ENCODE assay signal across 13 mouse cellular contexts in the genomic region with DNA sequence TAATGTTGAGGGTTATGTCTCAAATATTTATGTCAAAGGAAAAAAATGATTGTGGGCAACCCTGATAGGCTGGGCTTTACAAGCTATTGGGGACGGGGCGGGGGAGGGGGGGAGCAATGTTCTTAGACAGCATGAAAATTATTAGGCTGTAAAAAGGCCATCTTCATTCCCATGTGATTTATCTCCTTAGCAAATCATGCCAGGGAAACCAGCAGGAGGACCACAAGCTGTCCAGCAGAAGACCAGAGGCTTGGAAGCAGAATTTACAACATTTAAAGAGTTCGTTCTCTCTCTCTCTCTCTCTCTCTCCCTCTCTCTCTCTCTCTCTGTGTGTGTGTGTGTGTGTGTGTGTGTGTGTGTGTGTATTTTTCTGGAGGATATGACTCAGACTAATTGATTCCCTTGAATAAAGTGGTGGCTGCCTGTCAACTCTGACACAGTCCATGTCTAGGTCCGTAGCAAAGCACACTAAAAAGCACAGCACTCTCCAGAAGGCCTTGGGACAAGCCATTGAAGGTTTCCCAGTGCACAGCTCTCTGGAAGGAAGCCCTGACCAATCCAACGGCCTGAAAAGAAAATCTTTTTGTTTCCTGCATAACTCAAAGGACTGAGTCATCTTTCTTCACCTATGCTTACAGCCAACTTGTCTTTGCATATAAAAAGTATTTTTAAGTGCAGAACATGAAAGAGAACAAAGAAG.
DNase-seq lines count a peak whose midpoint lies in the region; ATAC-seq and TF ChIP-seq lines count a peak whose summit lies in the region.
"Had no signal": no experiment of that assay in that cellular context is flagged by ENCODE, and none has a peak within 500 bp of the region (broad histone marks: within the 10 kb centered on the region; RNA-seq: fewer than 3 reads in every experiment).

No protein-coding gene starts in this region.

- intact Hi-C loops in left cerebral cortex, postnatal 10 days (cut with DNase I), result no loop called here

- H3K9me3 ChIP-seq in kidney, postnatal 0 days (replicated peaks; ENCODE audit: low read length), result no peaks in the 10 kb centered on the region
- H3K9me3 ChIP-seq: limb, embryonic 10.5 days; liver, embryonic 15.5 days had no signal

- no peak overlapping the region for H3K27ac ChIP-seq in kidney, postnatal 0 days
- H3K27ac ChIP-seq: limb, embryonic 10.5 days; liver, embryonic 15.5 days had no signal

- no peak overlapping the region for H3K4me2 ChIP-seq in kidney, postnatal 0 days (ENCODE audit: low read length)
- H3K4me2 ChIP-seq: liver, embryonic 15.5 days had no signal

- no peak for TF ChIP-seq CTCF in kidney, postnatal 0 days (IDR thresholded peaks at IDR 0.05; ENCODE audit: low read depth)

- 33% methylated on average over 5 of the region's 5 CpGs for WGBS in kidney, postnatal 0 days

- no peaks in the 10 kb centered on the region for H3K4me1 ChIP-seq in kidney, postnatal 0 days (replicated peaks; ENCODE audit: insufficient read depth, low read length)
- H3K4me1 ChIP-seq: liver, embryonic 15.5 days had no signal

- peak; percentile 35 to 77 for DNase-seq in adrenal gland, adult (ENCODE audit: inconsistent age in 2 of 2, low spot score in 1 of 2)
- no peak for DNase-seq in adrenal gland, postnatal 25 days
- peak; percentile 67 for DNase-seq in kidney, postnatal 0 days (ENCODE audit: low spot score)
- no peak for DNase-seq in kidney, adult 11 months
- peak; percentile 55 for DNase-seq in brain, adult 2 months (ENCODE audit: low read depth, low spot score)
- DNase-seq in mesoderm, embryonic 11.5 days (ENCODE audit: low read depth, low spot score), result peak; percentile 24
- no peak for DNase-seq in testis, postnatal 14 days (ENCODE audit: low spot score)
- no peak for DNase-seq in left cerebral cortex, postnatal 10 days (ENCODE audit: extremely low spot score in 1 of 2, low spot score in 2 of 2)
- DNase-seq: lung, postnatal 4 days had no signal

- no peaks in the 10 kb centered on the region for H3K27me3 ChIP-seq in kidney, postnatal 0 days (ENCODE audit: insufficient read depth, low read length)
- H3K27me3 ChIP-seq: liver, embryonic 15.5 days had no signal

- no peak overlapping the region for H3K9ac ChIP-seq in kidney, postnatal 0 days (ENCODE audit: low read depth, low read length)
- H3K9ac ChIP-seq: liver, embryonic 15.5 days had no signal

- ATAC-seq in kidney, postnatal 0 days (replicated peaks; ENCODE audit: low FRiP score, low read depth), result no peak
- ATAC-seq: midbrain, embryonic 16.5 days had no signal

- H3K36me3 ChIP-seq in kidney, postnatal 0 days (ENCODE audit: insufficient read depth, low read length), result no peaks in the 10 kb centered on the region
- H3K36me3 ChIP-seq: limb, embryonic 10.5 days; liver, embryonic 15.5 days had no signal

- H3K4me3 ChIP-seq in kidney, postnatal 0 days (replicated peaks; ENCODE audit: low read depth, low read length), result no peak overlapping the region
- H3K4me3 ChIP-seq: erythroblast, embryonic 14.5 days; limb, embryonic 10.5 days; liver, embryonic 15.5 days had no signal

Comparison
In these comparisons a context has a peak if more than half of its experiments do, and no peak if none do; other contexts are left out.
1. DNase-seq: peak in adrenal gland, adult (2 of 2), kidney, postnatal 0 days (single experiment), brain, adult 2 months (single experiment) and mesoderm, embryonic 11.5 days (single experiment); none in adrenal gland, postnatal 25 days (single experiment), kidney, adult 11 months (single experiment), testis, postnatal 14 days (single experiment) and left cerebral cortex, postnatal 10 days (0 of 2).